Mouse (Mus musculus) megakaryocyte, embryonic 14.5 days (primary cell): ENCODE measurements at regions not wholly inside any gene's neighbourhood (a gene's known extent, or its start where the extent isn't known, plus 50 kb on each side); places are given as distances from the start of the nearest gene placed in this dataset.

Source experiments
- H3K27me3 ChIP-seq: replicated peaks from 2 replicates; pipeline ENCODE3; 2012; ENCODE audit warnings: inconsistent platforms
- H3K36me3 ChIP-seq: replicated peaks from 2 replicates; pipeline ENCODE3; 2012; ENCODE audit warnings: low read length, inconsistent platforms, mixed read lengths
- H3K4me1 ChIP-seq: 2 replicates; pipeline ENCODE4 v1.6.1; 2012; ENCODE audit warnings: inconsistent platforms
- H3K4me3 ChIP-seq: replicated peaks from 2 replicates; pipeline ENCODE3; 2012; ENCODE audit warnings: moderate library complexity, mild to moderate bottlenecking, inconsistent platforms
- H3K9me3 ChIP-seq: 2 replicates; pipeline ENCODE4 v1.6.1; 2012; ENCODE audit warnings: inconsistent platforms
- FLI1 ChIP-seq: IDR thresholded peaks from 2 replicates; pipeline ENCODE4 v1.6.1; 2012; ENCODE audit warnings: low read length, inconsistent platforms, mixed read lengths
- GATA1 ChIP-seq: IDR thresholded peaks from 3 replicates; pipeline ENCODE4 v1.6.1; 2012; ENCODE audit warnings: mixed read lengths, low read length, inconsistent platforms, borderline replicate concordance

DNA sequence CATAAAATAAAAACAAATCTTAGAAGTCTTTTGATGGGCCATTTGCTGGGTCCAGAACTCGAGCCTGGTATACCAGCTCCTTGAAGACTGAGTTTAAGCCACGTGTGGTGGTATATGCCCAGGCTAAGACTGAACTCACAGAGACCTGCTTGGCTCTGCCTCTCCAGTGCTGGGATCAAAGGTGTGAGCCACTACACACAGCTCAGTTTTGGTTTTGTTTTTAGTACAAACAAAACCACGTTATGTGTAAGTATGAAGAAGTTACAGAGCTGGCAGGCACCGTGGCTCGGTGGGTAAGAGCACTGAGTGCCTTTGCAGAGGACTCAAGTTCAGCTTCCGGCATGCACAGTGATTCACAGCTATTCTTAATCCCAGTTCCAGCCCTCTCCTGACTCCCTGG lies 75.6 kb downstream of the Wdr5 start:
- Histone ChIP-seq H3K36me3 (no peaks in the 10 kb centered on the region), H3K4me3 (no peak overlapping the region), H3K9me3 (peaks cover under 1% of the 10 kb centered on the region; the same call in 1 of the 2 replicates), H3K27me3 (peaks cover 28% of the 10 kb centered on the region), H3K4me1 (no peaks in the 10 kb centered on the region)
- no peak for TF ChIP-seq FLI1
- no peak for TF ChIP-seq GATA1

DNA sequence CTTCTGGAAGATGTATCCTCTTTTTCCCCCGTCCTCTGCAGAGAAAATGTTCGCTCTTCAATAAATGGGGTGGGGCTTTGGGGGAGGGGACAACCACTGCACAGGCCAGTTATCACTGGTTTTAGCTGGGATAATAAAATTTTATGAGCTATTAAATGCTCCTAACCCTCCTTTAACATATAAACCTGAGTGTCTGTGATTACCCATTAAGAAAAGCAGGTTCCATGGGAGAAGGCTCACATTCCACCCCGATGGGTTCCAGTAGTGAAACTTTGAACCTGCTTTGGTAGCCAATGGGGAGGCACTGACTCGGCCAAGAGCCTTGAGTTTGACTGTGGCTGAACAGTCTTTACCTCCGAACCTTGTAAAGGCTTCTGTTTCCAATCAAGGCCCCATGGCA lies 76.7 kb downstream of the Wdr5 start:
- Histone ChIP-seq H3K9me3 (no peaks in the 10 kb centered on the region), H3K27me3 (peaks cover 37% of the 10 kb centered on the region), H3K4me3 (no peak overlapping the region), H3K4me1 (no peaks in the 10 kb centered on the region), H3K36me3 (no peaks in the 10 kb centered on the region)
- TF ChIP-seq GATA1 (no peak), FLI1 (no peak)

- H3K27me3 ChIP-seq, result peaks cover 52% of the 10 kb centered on the region
- no peaks in the 10 kb centered on the region for H3K36me3 ChIP-seq
- H3K4me1 ChIP-seq, result no peaks in the 10 kb centered on the region
- TF ChIP-seq GATA1 (no peak), FLI1 (no peak)
- H3K9me3 ChIP-seq, result peaks cover 10% of the 10 kb centered on the region
- no peak overlapping the region for H3K4me3 ChIP-seq
Measured at GRCm38 (mm10) chr2:27593338-27593737, 78.4 kb downstream of the Wdr5 start.

- peaks cover 17% of the 10 kb centered on the region for H3K9me3 ChIP-seq
- no peaks in the 10 kb centered on the region for H3K4me1 ChIP-seq
- no peaks in the 10 kb centered on the region for H3K36me3 ChIP-seq
- H3K27me3 ChIP-seq, result peaks cover 61% of the 10 kb centered on the region
- TF ChIP-seq GATA1, result no peak
- no peak for TF ChIP-seq FLI1
- no peak overlapping the region for H3K4me3 ChIP-seq
Measured at GRCm38 (mm10) chr2:27595251-27595650, 80.3 kb downstream of the Wdr5 start.

DNA sequence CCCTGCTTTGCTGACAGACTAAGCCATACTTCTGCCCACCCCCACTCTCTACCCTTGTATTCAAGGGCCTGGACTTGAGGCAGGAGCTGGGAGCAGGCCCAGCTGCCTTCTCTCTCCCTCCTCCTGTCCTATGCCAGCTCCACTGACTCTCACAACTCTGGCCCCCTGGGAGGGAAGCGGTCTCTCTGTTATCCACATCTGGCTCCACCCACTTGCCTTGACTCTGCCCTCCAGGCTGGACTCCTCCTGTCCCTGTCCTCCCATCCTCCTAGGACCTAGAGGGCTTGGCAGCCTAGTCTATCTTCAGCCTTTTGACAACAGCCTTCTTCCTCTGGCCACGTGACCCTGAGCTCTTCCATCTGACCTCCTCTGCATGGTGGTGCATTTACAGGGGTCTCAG lies 80.0 kb upstream of the Rxra start:
- Histone ChIP-seq H3K4me1 (no peaks in the 10 kb centered on the region), H3K36me3 (no peaks in the 10 kb centered on the region), H3K27me3 (peaks cover 70% of the 10 kb centered on the region), H3K4me3 (no peak overlapping the region), H3K9me3 (peaks cover 17% of the 10 kb centered on the region)
- TF ChIP-seq GATA1, result no peak

- Histone ChIP-seq H3K4me1 (no peaks in the 10 kb centered on the region), H3K4me3 (no peak overlapping the region), H3K27me3 (peaks cover 75% of the 10 kb centered on the region), H3K36me3 (no peaks in the 10 kb centered on the region), H3K9me3 (peaks cover 17% of the 10 kb centered on the region)
- TF ChIP-seq FLI1 (no peak), GATA1 (no peak)
Measured at GRCm38 (mm10) chr2:27596966-27597365, 79.3 kb upstream of the Rxra start.

DNA sequence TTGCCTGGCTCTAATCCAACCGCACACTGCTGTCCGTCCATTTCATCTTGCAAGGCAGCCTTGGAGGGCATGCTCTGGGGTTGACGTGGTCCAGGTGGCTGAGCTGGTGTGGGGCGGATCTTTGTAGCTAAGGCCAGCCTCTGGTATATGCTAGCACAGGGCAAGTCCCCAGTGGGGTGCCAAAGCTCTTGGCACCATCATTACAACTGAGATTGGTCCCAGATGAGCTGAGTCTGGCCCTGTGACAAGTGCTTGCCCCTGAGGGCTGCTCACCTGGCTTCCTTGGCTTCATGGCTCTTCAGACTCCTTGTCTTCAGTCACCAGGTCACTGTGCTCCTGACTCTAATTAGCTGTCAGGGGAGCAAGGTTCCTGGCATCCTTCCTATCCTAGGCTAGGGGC lies 78.3 kb upstream of the Rxra start:
- no peaks in the 10 kb centered on the region for H3K4me1 ChIP-seq
- no peak overlapping the region for H3K4me3 ChIP-seq
- TF ChIP-seq GATA1 (no peak), FLI1 (no peak)
- H3K36me3 ChIP-seq, result no peaks in the 10 kb centered on the region
- peaks cover 80% of the 10 kb centered on the region for H3K27me3 ChIP-seq
- H3K9me3 ChIP-seq, result peaks cover 17% of the 10 kb centered on the region

DNA sequence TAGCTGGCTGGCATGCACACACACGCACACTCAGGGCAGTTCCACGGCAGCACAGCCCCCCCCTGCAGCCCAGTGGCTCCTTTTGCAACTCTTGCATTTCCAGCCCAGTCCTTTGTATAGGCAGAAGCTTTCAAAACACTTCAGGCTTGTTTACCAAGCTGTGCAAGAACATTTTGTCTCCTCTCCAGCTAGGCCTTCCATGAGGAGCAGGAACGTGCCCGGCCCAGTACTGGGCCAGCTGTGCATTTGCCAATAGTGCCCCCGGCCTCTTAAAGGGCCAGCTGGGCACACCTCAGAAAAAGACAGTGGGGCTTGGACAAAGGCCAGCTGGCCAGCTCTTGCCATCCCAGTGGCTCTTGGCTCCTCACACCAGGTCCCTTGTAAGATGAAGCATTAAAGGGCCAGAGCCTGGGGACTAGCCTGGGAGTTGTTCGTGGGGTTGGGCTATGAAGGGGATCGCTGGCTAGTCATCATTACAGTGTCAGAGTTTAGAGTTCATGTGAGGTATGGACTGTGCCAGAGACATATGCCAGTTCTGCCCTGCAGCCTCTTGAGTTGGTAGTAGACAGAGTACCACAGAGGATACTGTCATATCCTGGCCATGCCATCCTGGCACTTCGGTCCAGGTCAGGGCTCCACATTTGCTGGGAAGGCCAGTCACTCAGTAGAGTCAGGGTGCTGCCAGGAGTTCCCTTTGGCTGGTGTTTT lies 77.0 kb upstream of the Rxra start:
- peaks cover 83% of the 10 kb centered on the region for H3K27me3 ChIP-seq
- peak overlapping the region; percentile 21 for H3K4me3 ChIP-seq
- TF ChIP-seq FLI1 (no peak), GATA1 (no peak)
- H3K9me3 ChIP-seq, result peaks cover 17% of the 10 kb centered on the region
- peaks cover under 1% of the 10 kb centered on the region for H3K4me1 ChIP-seq
- no peaks in the 10 kb centered on the region for H3K36me3 ChIP-seq

DNA sequence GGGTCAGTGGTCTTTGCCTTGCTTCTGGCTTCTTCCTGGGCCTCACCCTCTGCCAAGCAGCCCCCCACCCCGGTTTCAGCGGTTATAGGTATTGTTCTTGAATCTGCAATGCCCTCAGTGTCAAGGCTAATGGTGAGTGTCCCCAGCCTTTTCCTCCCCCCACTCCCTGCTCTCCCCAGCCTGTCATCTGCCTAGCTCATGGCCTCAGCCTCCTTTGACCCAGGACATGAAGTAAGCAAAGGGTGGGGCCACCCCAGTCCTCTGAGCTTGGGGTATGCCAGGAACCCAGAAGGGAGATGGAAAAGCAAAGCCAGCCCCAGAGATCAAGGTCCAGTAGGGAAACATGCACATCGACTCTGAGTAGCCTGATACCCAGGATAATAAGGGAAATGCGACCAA lies 76.5 kb upstream of the Rxra start:
- Histone ChIP-seq H3K27me3 (peaks cover 87% of the 10 kb centered on the region), H3K4me1 (peaks cover 6% of the 10 kb centered on the region), H3K36me3 (no peaks in the 10 kb centered on the region), H3K9me3 (peaks cover 17% of the 10 kb centered on the region), H3K4me3 (no peak overlapping the region)
- TF ChIP-seq GATA1, result no peak

DNA sequence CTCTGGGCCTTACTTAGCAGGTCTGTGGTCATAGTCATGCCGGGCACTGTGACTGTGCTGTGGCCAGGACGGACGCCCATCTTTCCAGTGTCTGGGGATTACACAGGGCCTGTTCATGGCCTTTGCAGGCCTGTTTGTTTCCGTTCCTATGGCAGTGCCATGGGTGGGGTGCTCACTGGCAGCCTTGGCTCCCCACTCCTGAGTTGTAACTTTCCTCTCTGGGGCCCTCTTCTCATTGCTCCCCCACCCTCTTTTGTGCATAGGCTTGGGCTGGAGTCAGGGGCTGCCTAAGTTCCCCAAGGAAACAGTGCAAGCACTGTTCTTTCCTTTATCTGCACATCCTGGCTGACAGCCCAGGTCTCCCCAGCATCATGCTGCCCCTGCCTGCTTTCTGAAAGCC lies 72.9 kb upstream of the Rxra start:
- H3K4me1 ChIP-seq, result peaks cover 6% of the 10 kb centered on the region
- H3K9me3 ChIP-seq, result peaks cover 6% of the 10 kb centered on the region
- no peak for TF ChIP-seq GATA1
- TF ChIP-seq FLI1, result no peak
- no peaks in the 10 kb centered on the region for H3K36me3 ChIP-seq
- peaks cover 83% of the 10 kb centered on the region for H3K27me3 ChIP-seq
- no peak overlapping the region for H3K4me3 ChIP-seq

GRCm38 (mm10) chr2:27604588-27604987 lies 71.7 kb upstream of the Rxra start:
- H3K4me1 ChIP-seq, result peaks cover 6% of the 10 kb centered on the region
- peak overlapping the region; percentile 82 for H3K4me3 ChIP-seq
- H3K9me3 ChIP-seq, result no peaks in the 10 kb centered on the region
- TF ChIP-seq GATA1 (no peak), FLI1 (no peak)
- H3K27me3 ChIP-seq, result peaks cover 82% of the 10 kb centered on the region
- no peaks in the 10 kb centered on the region for H3K36me3 ChIP-seq
